Mouse (Mus musculus): ENCODE results near the gene Gpr83. TPM values are rescaled to one million over a fixed set of nuclear protein-coding genes. Genes with fewer than 3 reads are reported as not detected.
A peak's percentile ranks its signal among the peaks of the same experiment; 100 is the strongest.

The Gpr83 gene
- polyA plus RNA-seq, 1 experiment from 2014 or later: 0.52 TPM

DNA sequence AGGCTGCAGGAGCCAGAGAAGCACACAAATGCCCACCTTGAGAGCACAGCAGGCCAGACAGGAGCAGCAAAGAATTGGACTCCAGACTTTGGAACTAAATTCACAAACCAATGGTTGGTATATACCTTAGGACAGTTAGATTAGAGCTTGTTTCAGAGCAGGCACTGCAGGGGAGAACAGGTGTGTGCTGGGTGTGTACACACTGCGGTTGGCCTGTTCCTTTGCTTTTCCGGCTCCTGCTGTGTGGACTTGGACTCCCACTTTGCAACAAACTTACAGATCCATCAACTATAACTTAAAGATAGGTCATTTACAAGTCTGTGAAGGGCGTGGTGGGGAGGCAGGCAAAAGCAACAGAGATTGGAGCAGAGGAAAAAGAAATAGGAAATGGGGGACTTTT is 1.2 kb upstream of the Gpr83 start:
- Histone ChIP-seq H3K4me2 (replicated peaks; ENCODE audit: low read depth, low read length) (no peak overlapping the region), H3K4me3 (ENCODE audit: low read depth, low read length) (no peak overlapping the region), H3K27ac (ENCODE audit: low read length) (no peak overlapping the region), H3K36me3 (ENCODE audit: control insufficient read depth, insufficient read depth, low read length) (no peaks in the 10 kb centered on the region), H3K9me3 (ENCODE audit: control insufficient read depth, low read depth, low read length) (no peaks in the 10 kb centered on the region), H3K9ac (replicated peaks; ENCODE audit: low read depth, low read length) (no peak overlapping the region), H3K4me1 (ENCODE audit: control insufficient read depth, insufficient read depth, low read length) (no peaks in the 10 kb centered on the region), H3K27me3 (ENCODE audit: control insufficient read depth, insufficient read depth, low read length) (peaks cover 19% of the 10 kb centered on the region)
- WGBS: 79% methylated on average over 3 of the region's 3 CpGs
- no peak for ATAC-seq (ENCODE audit: insufficient number of reproducible peaks, insufficient read depth, low FRiP score, low read depth)

DNA sequence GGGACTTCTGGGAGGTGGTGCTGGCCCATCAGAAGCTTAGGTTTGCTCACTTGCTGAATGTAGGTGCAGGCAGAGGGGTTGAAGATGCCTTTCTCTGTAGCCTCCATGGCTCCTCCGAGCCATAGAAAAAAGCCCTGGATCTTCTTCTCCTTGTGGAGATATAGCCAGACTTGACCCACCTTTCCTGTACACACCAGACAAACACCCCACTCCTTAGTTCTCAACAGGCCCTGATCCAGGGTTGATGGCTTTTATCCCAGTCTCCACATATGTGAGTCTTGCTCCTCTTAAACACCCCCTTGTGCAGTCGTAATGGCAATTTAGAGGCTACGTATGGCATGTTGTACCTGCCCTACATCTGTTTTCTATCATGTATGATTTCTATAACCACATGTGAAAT is 3.1 kb downstream of the Gpr83 start:
- no peaks in the 10 kb centered on the region for H3K9me3 ChIP-seq (ENCODE audit: control insufficient read depth, low read depth, low read length)
- H3K27ac ChIP-seq (ENCODE audit: low read length): no peak overlapping the region
- H3K4me3 ChIP-seq (ENCODE audit: low read depth, low read length): no peak overlapping the region
- no peaks in the 10 kb centered on the region for H3K36me3 ChIP-seq (ENCODE audit: control insufficient read depth, insufficient read depth, low read length)
- 84% methylated on average over 3 of the region's 3 CpGs for WGBS
- H3K4me2 ChIP-seq (replicated peaks; ENCODE audit: low read depth, low read length): no peak overlapping the region
- H3K4me1 ChIP-seq (ENCODE audit: control insufficient read depth, insufficient read depth, low read length): no peaks in the 10 kb centered on the region
- H3K9ac ChIP-seq (replicated peaks; ENCODE audit: low read depth, low read length): no peak overlapping the region
- ATAC-seq (ENCODE audit: insufficient number of reproducible peaks, insufficient read depth, low FRiP score, low read depth): no peak
- H3K27me3 ChIP-seq (ENCODE audit: control insufficient read depth, insufficient read depth, low read length): peaks cover 19% of the 10 kb centered on the region

DNA sequence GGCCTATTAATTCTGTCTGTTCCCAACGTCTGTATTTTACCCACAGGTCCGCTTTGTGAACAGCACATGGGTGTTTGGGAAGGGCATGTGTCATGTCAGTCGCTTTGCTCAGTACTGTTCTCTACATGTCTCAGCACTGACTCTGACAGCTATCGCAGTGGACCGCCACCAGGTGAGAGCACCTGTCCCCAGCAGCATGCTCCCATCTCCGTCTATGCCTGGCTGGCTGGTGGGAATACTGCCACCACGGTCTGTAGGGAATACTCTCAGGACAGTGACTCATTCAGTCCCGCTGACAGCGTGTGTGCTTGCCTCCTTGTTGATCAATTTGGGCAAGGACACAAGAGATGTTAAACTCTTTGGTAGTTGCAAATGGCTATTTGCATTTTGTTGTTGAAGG is 4.7 kb downstream of the Gpr83 start:
- H3K4me3 ChIP-seq (ENCODE audit: low read depth, low read length): no peak overlapping the region
- H3K27ac ChIP-seq (ENCODE audit: low read length): no peak overlapping the region
- no peak for ATAC-seq (ENCODE audit: insufficient number of reproducible peaks, insufficient read depth, low FRiP score, low read depth)
- peaks cover 13% of the 10 kb centered on the region for H3K27me3 ChIP-seq (ENCODE audit: control insufficient read depth, insufficient read depth, low read length)
- H3K4me2 ChIP-seq (replicated peaks; ENCODE audit: low read depth, low read length): no peak overlapping the region
- no peaks in the 10 kb centered on the region for H3K4me1 ChIP-seq (ENCODE audit: control insufficient read depth, insufficient read depth, low read length)
- H3K36me3 ChIP-seq (ENCODE audit: control insufficient read depth, insufficient read depth, low read length): no peaks in the 10 kb centered on the region
- H3K9me3 ChIP-seq (ENCODE audit: control insufficient read depth, low read depth, low read length): no peaks in the 10 kb centered on the region
- WGBS: 76% methylated on average over 9 of the region's 9 CpGs
- H3K9ac ChIP-seq (replicated peaks; ENCODE audit: low read depth, low read length): no peak overlapping the region

DNA sequence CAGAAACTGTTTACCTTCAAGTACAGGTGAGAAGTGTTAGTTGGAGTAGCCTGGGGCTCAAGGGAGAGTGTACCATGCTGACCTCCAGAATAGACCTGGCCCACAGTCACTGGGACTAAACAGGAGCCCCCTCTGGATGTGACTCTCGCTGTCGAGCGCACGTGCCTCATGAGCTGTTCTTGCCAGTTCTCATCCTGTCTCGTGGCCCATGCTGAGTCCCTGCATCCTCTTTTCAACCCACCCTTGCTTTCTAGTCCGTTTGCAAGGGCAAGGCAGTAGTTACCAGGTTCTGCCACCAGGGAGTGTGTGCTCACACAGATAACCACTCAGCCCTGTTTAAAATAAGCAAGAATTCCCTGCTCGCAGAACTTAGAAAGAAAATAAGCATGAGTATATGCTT is 6.9 kb downstream of the Gpr83 start:
- 24% methylated on average over 7 of the region's 7 CpGs for WGBS
- 0 out of 2 replicates have a peak, but pooled peaks have one; percentile 24 for ATAC-seq (ENCODE audit: insufficient number of reproducible peaks, insufficient read depth, low FRiP score, low read depth)
- Histone ChIP-seq H3K27me3 (ENCODE audit: control insufficient read depth, insufficient read depth, low read length) (peaks cover 4% of the 10 kb centered on the region; the same call in 1 of the 2 replicates), H3K4me2 (replicated peaks; ENCODE audit: low read depth, low read length) (no peak overlapping the region), H3K36me3 (ENCODE audit: control insufficient read depth, insufficient read depth, low read length) (no peaks in the 10 kb centered on the region), H3K4me1 (ENCODE audit: control insufficient read depth, insufficient read depth, low read length) (no peaks in the 10 kb centered on the region), H3K9ac (replicated peaks; ENCODE audit: low read depth, low read length) (no peak overlapping the region), H3K27ac (ENCODE audit: low read length) (no peak overlapping the region), H3K9me3 (ENCODE audit: control insufficient read depth, low read depth, low read length) (no peaks in the 10 kb centered on the region), H3K4me3 (ENCODE audit: low read depth, low read length) (no peak overlapping the region)

DNA sequence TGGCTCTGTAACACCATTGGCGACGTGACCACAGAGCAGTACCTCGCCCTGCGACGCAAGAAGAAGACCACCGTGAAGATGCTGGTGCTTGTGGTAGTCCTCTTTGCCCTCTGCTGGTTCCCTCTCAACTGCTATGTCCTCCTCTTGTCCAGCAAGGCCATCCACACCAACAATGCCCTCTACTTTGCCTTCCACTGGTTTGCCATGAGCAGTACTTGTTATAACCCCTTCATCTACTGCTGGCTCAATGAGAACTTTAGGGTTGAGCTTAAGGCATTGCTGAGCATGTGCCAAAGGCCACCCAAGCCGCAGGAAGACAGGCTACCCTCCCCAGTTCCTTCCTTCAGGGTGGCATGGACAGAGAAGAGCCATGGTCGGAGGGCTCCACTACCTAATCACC is 8.3 kb downstream of the Gpr83 start:
- 95% methylated on average over 8 of the region's 8 CpGs for WGBS
- no peak overlapping the region for H3K27ac ChIP-seq (ENCODE audit: low read length)
- H3K9me3 ChIP-seq (ENCODE audit: control insufficient read depth, low read depth, low read length): no peaks in the 10 kb centered on the region
- no peak overlapping the region for H3K9ac ChIP-seq (replicated peaks; ENCODE audit: low read depth, low read length)
- no peaks in the 10 kb centered on the region for H3K36me3 ChIP-seq (ENCODE audit: control insufficient read depth, insufficient read depth, low read length)
- no peaks in the 10 kb centered on the region for H3K4me1 ChIP-seq (ENCODE audit: control insufficient read depth, insufficient read depth, low read length)
- H3K4me3 ChIP-seq (ENCODE audit: low read depth, low read length): no peak overlapping the region
- H3K27me3 ChIP-seq (ENCODE audit: control insufficient read depth, insufficient read depth, low read length): no peaks in the 10 kb centered on the region
- no peak for ATAC-seq (ENCODE audit: insufficient number of reproducible peaks, insufficient read depth, low FRiP score, low read depth)
- no peak overlapping the region for H3K4me2 ChIP-seq (replicated peaks; ENCODE audit: low read depth, low read length)

DNA sequence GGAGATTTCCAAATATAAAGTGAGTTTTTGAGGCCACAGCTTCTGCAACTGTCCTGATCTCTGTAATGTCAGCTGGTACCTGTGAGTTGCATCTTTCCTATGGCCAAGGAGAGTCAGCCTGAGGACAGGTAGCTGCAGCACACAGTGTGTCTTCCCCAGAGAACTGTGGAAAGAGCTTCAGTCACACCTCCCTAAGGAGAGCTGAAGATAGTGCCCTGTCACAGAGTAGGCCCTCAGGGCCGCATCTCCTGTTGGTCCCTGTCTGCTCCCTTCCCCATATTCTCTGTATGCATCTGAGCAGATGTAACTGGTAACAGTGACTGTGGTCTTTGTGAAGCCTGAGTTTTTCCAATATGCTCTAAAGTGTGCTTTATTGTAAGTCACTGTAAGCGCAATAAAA is 10.4 kb downstream of the Gpr83 start:
- H3K4me1 ChIP-seq (ENCODE audit: control insufficient read depth, insufficient read depth, low read length): no peaks in the 10 kb centered on the region
- no peak overlapping the region for H3K4me3 ChIP-seq (ENCODE audit: low read depth, low read length)
- no peak overlapping the region for H3K27ac ChIP-seq (ENCODE audit: low read length)
- WGBS: 86% methylated on average over 2 of the region's 2 CpGs
- H3K27me3 ChIP-seq (ENCODE audit: control insufficient read depth, insufficient read depth, low read length): no peaks in the 10 kb centered on the region
- H3K4me2 ChIP-seq (replicated peaks; ENCODE audit: low read depth, low read length): no peak overlapping the region
- ATAC-seq (ENCODE audit: insufficient number of reproducible peaks, insufficient read depth, low FRiP score, low read depth): no peak
- H3K9me3 ChIP-seq (ENCODE audit: control insufficient read depth, low read depth, low read length): no peaks in the 10 kb centered on the region
- H3K9ac ChIP-seq (replicated peaks; ENCODE audit: low read depth, low read length): no peak overlapping the region
- no peaks in the 10 kb centered on the region for H3K36me3 ChIP-seq (ENCODE audit: control insufficient read depth, insufficient read depth, low read length)

DNA sequence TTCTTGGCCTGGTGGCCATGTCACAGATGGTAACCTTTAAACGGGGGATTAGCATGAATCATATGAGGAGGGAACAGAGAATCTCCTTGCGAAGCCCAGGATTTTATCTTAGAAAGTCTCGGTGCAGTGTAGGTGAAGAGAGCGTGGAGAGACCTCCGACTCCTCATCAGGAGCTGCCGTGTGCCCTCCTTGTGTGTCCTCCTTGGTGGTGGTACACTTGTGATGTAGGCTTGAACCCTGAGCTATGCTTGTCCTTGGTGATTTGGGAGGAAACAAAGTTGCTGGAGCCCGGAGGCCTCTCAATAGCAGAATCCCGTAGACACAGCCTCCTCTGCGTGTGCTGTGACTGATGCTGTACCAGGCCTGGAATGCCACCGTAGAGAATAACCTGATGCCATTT is 10.8 kb downstream of the Gpr83 start:
- Histone ChIP-seq H3K4me2 (replicated peaks; ENCODE audit: low read depth, low read length) (no peak overlapping the region), H3K9me3 (ENCODE audit: control insufficient read depth, low read depth, low read length) (no peaks in the 10 kb centered on the region), H3K27me3 (ENCODE audit: control insufficient read depth, insufficient read depth, low read length) (no peaks in the 10 kb centered on the region), H3K4me3 (ENCODE audit: low read depth, low read length) (no peak overlapping the region), H3K36me3 (ENCODE audit: control insufficient read depth, insufficient read depth, low read length) (no peaks in the 10 kb centered on the region), H3K27ac (ENCODE audit: low read length) (no peak overlapping the region), H3K4me1 (ENCODE audit: control insufficient read depth, insufficient read depth, low read length) (no peaks in the 10 kb centered on the region), H3K9ac (replicated peaks; ENCODE audit: low read depth, low read length) (no peak overlapping the region)
- WGBS: 86% methylated on average over 10 of the region's 10 CpGs
- ATAC-seq (ENCODE audit: insufficient number of reproducible peaks, insufficient read depth, low FRiP score, low read depth): no peak

DNA sequence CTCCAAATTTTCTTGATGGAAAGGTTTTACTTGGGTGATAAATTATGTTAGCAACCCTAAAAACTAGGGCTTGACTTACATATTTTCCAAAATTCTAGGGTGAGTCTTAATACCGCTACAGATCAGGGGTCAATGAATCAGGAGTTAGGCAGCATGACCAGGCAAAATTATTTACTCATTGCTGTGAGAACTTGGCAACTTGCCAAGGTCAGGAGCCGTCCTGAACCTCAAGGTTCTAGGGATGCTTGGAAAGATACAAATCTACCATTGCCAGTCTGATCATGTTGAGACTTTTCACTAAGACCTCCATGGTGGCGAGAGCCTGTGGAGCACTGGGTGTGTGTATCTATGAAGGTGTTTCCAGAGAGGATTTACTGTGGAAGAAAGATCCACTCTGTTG is 11.5 kb downstream of the Gpr83 start:
- no peak overlapping the region for H3K4me2 ChIP-seq (replicated peaks; ENCODE audit: low read depth, low read length)
- no peaks in the 10 kb centered on the region for H3K36me3 ChIP-seq (ENCODE audit: control insufficient read depth, insufficient read depth, low read length)
- H3K27ac ChIP-seq (ENCODE audit: low read length): no peak overlapping the region
- H3K9ac ChIP-seq (replicated peaks; ENCODE audit: low read depth, low read length): no peak overlapping the region
- no peaks in the 10 kb centered on the region for H3K4me1 ChIP-seq (ENCODE audit: control insufficient read depth, insufficient read depth, low read length)
- no peaks in the 10 kb centered on the region for H3K9me3 ChIP-seq (ENCODE audit: control insufficient read depth, low read depth, low read length)
- no peaks in the 10 kb centered on the region for H3K27me3 ChIP-seq (ENCODE audit: control insufficient read depth, insufficient read depth, low read length)
- 56% methylated on average over 3 of the region's 3 CpGs for WGBS
- H3K4me3 ChIP-seq (ENCODE audit: low read depth, low read length): no peak overlapping the region
- ATAC-seq (ENCODE audit: insufficient number of reproducible peaks, insufficient read depth, low FRiP score, low read depth): no peak

GRCm38 (mm10) chr9:14872181-14872930 is 12.3 kb downstream of the Gpr83 start:
- Histone ChIP-seq H3K36me3 (ENCODE audit: control insufficient read depth, insufficient read depth, low read length) (no peaks in the 10 kb centered on the region), H3K4me2 (replicated peaks; ENCODE audit: low read depth, low read length) (no peak overlapping the region), H3K4me3 (ENCODE audit: low read depth, low read length) (no peak overlapping the region), H3K27ac (ENCODE audit: low read length) (no peak overlapping the region), H3K4me1 (ENCODE audit: control insufficient read depth, insufficient read depth, low read length) (no peaks in the 10 kb centered on the region), H3K9ac (replicated peaks; ENCODE audit: low read depth, low read length) (no peak overlapping the region), H3K27me3 (ENCODE audit: control insufficient read depth, insufficient read depth, low read length) (no peaks in the 10 kb centered on the region), H3K9me3 (ENCODE audit: control insufficient read depth, low read depth, low read length) (no peaks in the 10 kb centered on the region)
- ATAC-seq (ENCODE audit: insufficient number of reproducible peaks, insufficient read depth, low FRiP score, low read depth): no peak
- whole genome bisulfite sequencing: 53% methylated on average over 17 of the region's 17 CpGs

All from stomach, embryonic 14.5 days (tissue).